Mouse (Mus musculus) cortical plate, adult 2 months (tissue): ENCODE measurements at regions not wholly inside any gene's neighbourhood (a gene's known extent, or its start where the extent isn't known, plus 50 kb on each side); places are given as distances from the start of the nearest gene placed in this dataset.

ENCODE experiments used
- CTCF ChIP-seq: fragments of 200-500 bp; IDR thresholded peaks from 2 replicates; pipeline ENCODE4 v1.5.1; 2011; ENCODE audit warnings: mild to moderate bottlenecking, control low read depth, low read length; ENCODE audit not compliant: insufficient read depth; ENCODE audit errors: extremely low read depth
- POLR2A ChIP-seq: fragments of 200-500 bp; IDR thresholded peaks from 2 replicates; pipeline ENCODE4 v1.6.1; 2011; ENCODE audit warnings: mild to moderate bottlenecking, low read length, control low read depth; ENCODE audit not compliant: insufficient read depth; ENCODE audit errors: extremely low read depth

DNA sequence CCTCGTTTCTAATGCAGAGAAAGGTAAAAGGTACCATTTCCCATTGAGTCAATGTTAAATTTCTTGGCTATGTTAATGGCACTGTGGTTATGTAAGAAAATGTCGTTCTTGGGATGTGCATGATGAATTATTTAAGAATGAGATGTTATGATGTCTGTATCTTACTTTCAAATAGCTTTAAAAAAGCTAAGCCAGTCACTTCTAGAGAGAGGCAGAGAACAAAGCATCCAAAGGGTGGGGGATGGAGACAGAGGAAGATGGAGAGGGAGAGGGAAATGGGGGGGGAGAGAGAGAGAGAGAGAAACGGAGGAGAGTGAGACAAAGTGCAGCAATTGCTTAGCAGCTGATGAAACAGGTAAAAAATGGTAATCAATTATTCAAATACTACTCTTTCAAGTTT is 562.8 kb upstream of the Tle4 start:
- TF ChIP-seq POLR2A (no peak), CTCF (no peak)
